Mouse (Mus musculus) liver, embryonic 15.5 days (tissue): Measurements from ENCODE around the gene Isg15. TPM values are rescaled to one million over a fixed set of nuclear protein-coding genes. Genes with fewer than 3 reads are reported as not detected.

Source experiments
- ATAC-seq: fragments of 200-750 bp; cut with Nextera tagmentation; 2 replicates; pipeline ENCODE4 v1.8.0; 2017; ENCODE audit warnings: moderate number of reproducible peaks, mild to moderate bottlenecking, moderate library complexity; ENCODE audit not compliant: insufficient read depth
- H3K27ac ChIP-seq: fragments of 300-500 bp; sonication (generic); replicated peaks from 2 replicates; pipeline ENCODE4 v1.5.1; 2015; ENCODE audit warnings: mild to moderate bottlenecking, inconsistent platforms
- H3K27me3 ChIP-seq: fragments of 300-500 bp; sonication (generic); 2 replicates; pipeline ENCODE4 v1.6.1; 2015; ENCODE audit warnings: mild to moderate bottlenecking, inconsistent platforms
- H3K36me3 ChIP-seq: fragments of 300-500 bp; sonication (generic); replicated peaks from 2 replicates; pipeline ENCODE4 v1.6.1; 2015; ENCODE audit warnings: moderate library complexity, mild to moderate bottlenecking, inconsistent platforms
- H3K4me1 ChIP-seq: fragments of 300-500 bp; sonication (generic); replicated peaks from 2 replicates; pipeline ENCODE4 v1.6.1; 2015; ENCODE audit warnings: inconsistent platforms
- H3K4me2 ChIP-seq: fragments of 300-500 bp; sonication (generic); 2 replicates; pipeline ENCODE4 v1.6.1; 2015; ENCODE audit warnings: moderate library complexity, mild to moderate bottlenecking, inconsistent platforms
- H3K4me3 ChIP-seq: fragments of 300-500 bp; sonication (generic); replicated peaks from 2 replicates; pipeline ENCODE4 v1.5.1; 2015; ENCODE audit warnings: mild to moderate bottlenecking, inconsistent platforms
- H3K9ac ChIP-seq: fragments of 300-500 bp; sonication (generic); 2 replicates; pipeline ENCODE4 v1.6.1; 2015; ENCODE audit warnings: moderate library complexity, mild to moderate bottlenecking, inconsistent platforms
- H3K9me3 ChIP-seq: fragments of 300-500 bp; sonication (generic); replicated peaks from 2 replicates; pipeline ENCODE4 v1.6.1; 2016; ENCODE audit warnings: inconsistent platforms
- WGBS: fragments of 180-500 bp; shearing (Covaris S2); methylation state at CpG from one replicate; pipeline ENCODE4 v1.1.7; 2015; ENCODE audit warnings: mixed read lengths; ENCODE audit not compliant: insufficient replicate concordance; 5-methylcytosine and 5-hydroxymethylcytosine counted together
- polyA plus RNA-seq: library from polyadenylated mRNA; unstranded; fragments of >200 nt; fragmentation: Nextera tagmentation; extraction: Ambion mirVana; gene quantifications from 2 replicates; pipeline ENCODE4 v1.2.1, GENCODE M21; 2015

Gene Isg15
- polyA plus RNA-seq = 9.8 and 13.4 TPM in 2 replicates

- no peaks in the 10 kb centered on the region for H3K36me3 ChIP-seq
- no peaks in the 10 kb centered on the region for H3K9me3 ChIP-seq
- H3K4me3 ChIP-seq = peak within 1 kb of the TSS; percentile 35
- peak within 1 kb of the TSS; percentile 52 for H3K4me2 ChIP-seq
- peaks cover 82% of the 10 kb centered on the region for H3K4me1 ChIP-seq
- 37% methylated on average over 10 of the region's 10 CpGs for WGBS
- peak within 1 kb of the TSS; percentile 57; the same call in 1 of the 2 replicates for H3K27ac ChIP-seq
- peaks cover 66% of the 10 kb centered on the region for H3K27me3 ChIP-seq
- no peak within 1 kb of the TSS; the same call in 1 of the 2 replicates for H3K9ac ChIP-seq
- ATAC-seq = no peak
Measured at GRCm38 (mm10) chr4:156200623-156201475, at the start of gene Isg15. Isg15 (minus strand) TSS chr4:156200818.

DNA sequence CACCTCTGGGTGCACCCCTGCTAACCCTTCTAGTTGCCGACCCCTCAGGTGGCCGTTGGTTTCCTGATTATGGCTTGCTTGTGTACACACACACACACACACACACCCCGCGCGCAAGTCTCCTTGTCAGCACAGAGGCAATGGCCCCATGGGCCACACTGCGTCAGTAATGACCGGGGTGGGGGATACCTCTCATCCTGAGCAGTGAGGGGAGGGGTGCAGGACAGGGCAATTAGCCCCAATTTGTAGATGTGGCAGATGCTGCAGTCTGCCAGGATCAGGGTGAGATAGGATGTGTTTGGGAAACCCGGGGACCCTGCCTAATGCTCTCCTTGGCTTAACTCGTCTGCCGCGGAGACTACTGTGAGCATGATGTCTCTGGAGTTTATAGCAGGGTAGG lies 48.9 kb upstream of the Isg15 start:
- Histone ChIP-seq H3K27me3 (peaks cover 4% of the 10 kb centered on the region), H3K27ac (peak overlapping the region; percentile 96), H3K4me2 (no peak overlapping the region), H3K4me3 (no peak overlapping the region), H3K9ac (no peak overlapping the region), H3K36me3 (peaks cover 75% of the 10 kb centered on the region), H3K4me1 (peaks cover 61% of the 10 kb centered on the region), H3K9me3 (no peaks in the 10 kb centered on the region)
- no peak for ATAC-seq
- WGBS = 58% methylated on average over 11 of the region's 11 CpGs

- 17% methylated on average over 58 of the region's 60 CpGs for WGBS
- no peak for ATAC-seq
- Histone ChIP-seq H3K9ac (peak overlapping the region; percentile 78), H3K27ac (peak overlapping the region; percentile 96), H3K4me1 (peaks cover 41% of the 10 kb centered on the region), H3K9me3 (no peaks in the 10 kb centered on the region), H3K36me3 (peaks cover 57% of the 10 kb centered on the region), H3K4me3 (peak overlapping the region; percentile 97), H3K4me2 (peak overlapping the region; percentile 99), H3K27me3 (no peaks in the 10 kb centered on the region)
Measured at GRCm38 (mm10) chr4:156236651-156237447, 36.2 kb upstream of the Isg15 start.

- peak; percentile 85 for ATAC-seq
- WGBS = under 1% methylated on average over 90 of the region's 90 CpGs
- Histone ChIP-seq H3K4me2 (peak within 1 kb of the TSS; percentile 99), H3K27ac (peak within 1 kb of the TSS; percentile 96), H3K27me3 (no peaks in the 10 kb centered on the region), H3K4me3 (peak within 1 kb of the TSS; percentile 97), H3K36me3 (peaks cover 57% of the 10 kb centered on the region), H3K9me3 (no peaks in the 10 kb centered on the region), H3K9ac (peak within 1 kb of the TSS; percentile 85), H3K4me1 (peaks cover 41% of the 10 kb centered on the region)
Measured at GRCm38 (mm10) chr4:156235808-156236533, 35.4 kb upstream of the Isg15 start, which contains the start of gene Noc2l. Noc2l (plus strand) TSS chr4:156236010.

DNA sequence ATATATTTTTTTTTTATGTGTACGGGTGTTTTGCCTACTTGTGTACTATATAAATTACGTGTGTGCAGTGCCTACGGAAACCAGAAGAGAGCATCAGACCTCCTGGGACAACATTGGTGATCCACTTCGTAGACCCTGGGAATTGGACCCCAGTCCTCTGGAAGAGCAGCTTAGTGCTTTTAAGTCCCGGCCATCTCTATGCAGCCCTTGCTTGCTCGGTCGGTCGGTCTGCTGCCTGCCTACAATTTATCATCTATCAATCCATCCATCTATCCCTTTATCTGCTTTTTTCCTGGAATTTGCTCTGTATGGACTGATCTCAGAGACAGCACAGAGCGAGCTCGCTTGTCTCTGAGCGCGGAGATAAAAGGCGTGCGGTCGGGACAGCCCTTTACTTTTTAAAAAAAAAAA lies 34.7 kb upstream of the Isg15 start:
- peak; percentile 51 for ATAC-seq
- peak overlapping the region; percentile 99 for H3K4me2 ChIP-seq
- H3K4me3 ChIP-seq = peak overlapping the region; percentile 97
- H3K27me3 ChIP-seq = no peaks in the 10 kb centered on the region
- H3K36me3 ChIP-seq = peaks cover 57% of the 10 kb centered on the region
- no peaks in the 10 kb centered on the region for H3K9me3 ChIP-seq
- H3K4me1 ChIP-seq = peaks cover 41% of the 10 kb centered on the region
- H3K27ac ChIP-seq = peak overlapping the region; percentile 96
- H3K9ac ChIP-seq = peak overlapping the region; percentile 78
- WGBS = under 1% methylated on average over 15 of the region's 15 CpGs

DNA sequence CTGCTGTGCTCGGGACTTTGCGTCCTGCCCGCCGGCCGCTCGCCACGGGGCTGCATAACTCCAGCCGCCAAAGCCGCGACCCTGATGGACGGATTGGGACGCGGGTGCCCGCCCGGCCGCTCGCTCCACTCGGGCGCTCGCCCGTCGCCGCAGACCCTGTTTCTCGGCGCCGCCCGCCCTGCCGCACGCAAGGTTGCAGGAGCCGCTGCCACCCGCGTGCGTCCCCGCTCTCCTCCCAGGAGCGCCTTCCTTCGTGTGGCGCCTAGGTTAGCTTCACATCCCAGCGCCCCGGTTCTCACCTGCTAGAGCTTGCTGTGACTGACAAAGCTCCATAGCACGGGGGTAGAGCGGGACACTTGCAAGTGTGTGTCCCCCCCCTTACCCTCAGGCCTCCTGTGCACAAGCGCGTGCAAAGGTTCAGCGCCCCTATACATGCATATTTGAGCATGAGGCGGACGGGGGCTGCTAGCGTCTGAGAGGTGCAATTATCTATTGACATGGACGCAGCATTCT lies 34.1 kb upstream of the Isg15 start, which contains the start of gene Plekhn1:
Gene Plekhn1, minus strand, starts transcription at position 157 of the 513 bp plus-strand sequence.
- H3K36me3 ChIP-seq = peaks cover 56% of the 10 kb centered on the region
- peak within 1 kb of the TSS; percentile 99 for H3K4me2 ChIP-seq
- no peaks in the 10 kb centered on the region for H3K9me3 ChIP-seq
- under 1% methylated on average over 47 of the region's 48 CpGs for WGBS
- H3K4me3 ChIP-seq = peak within 1 kb of the TSS; percentile 97
- H3K27ac ChIP-seq = peak within 1 kb of the TSS; percentile 96
- peak within 1 kb of the TSS; percentile 85 for H3K9ac ChIP-seq
- H3K4me1 ChIP-seq = peaks cover 41% of the 10 kb centered on the region
- peak; percentile 46 for ATAC-seq
- no peaks in the 10 kb centered on the region for H3K27me3 ChIP-seq

GRCm38 (mm10) chr4:156234021-156234501 lies 33.4 kb upstream of the Isg15 start:
- H3K36me3 ChIP-seq = peaks cover 55% of the 10 kb centered on the region
- 15% methylated on average over 17 of the region's 17 CpGs for WGBS
- peak overlapping the region; percentile 99 for H3K4me2 ChIP-seq
- H3K4me1 ChIP-seq = peaks cover 41% of the 10 kb centered on the region
- H3K9me3 ChIP-seq = no peaks in the 10 kb centered on the region
- peak overlapping the region; percentile 97 for H3K4me3 ChIP-seq
- H3K9ac ChIP-seq = peak overlapping the region; percentile 85
- H3K27me3 ChIP-seq = no peaks in the 10 kb centered on the region
- no peak for ATAC-seq
- H3K27ac ChIP-seq = peak overlapping the region; percentile 55

- Histone ChIP-seq H3K4me2 (peak overlapping the region; percentile 21; the same call in 1 of the 2 replicates), H3K27ac (no peak overlapping the region), H3K4me3 (no peak overlapping the region), H3K9ac (no peak overlapping the region), H3K27me3 (peaks cover 13% of the 10 kb centered on the region; the same call in 1 of the 2 replicates), H3K4me1 (peaks cover 25% of the 10 kb centered on the region), H3K36me3 (peaks cover 36% of the 10 kb centered on the region), H3K9me3 (no peaks in the 10 kb centered on the region)
- 39% methylated on average over 12 of the region's 12 CpGs for WGBS
- ATAC-seq = peak; percentile 51
Measured at GRCm38 (mm10) chr4:156228393-156229024, 27.9 kb upstream of the Isg15 start.

GRCm38 (mm10) chr4:156227752-156228392 lies 27.3 kb upstream of the Isg15 start:
- no peak overlapping the region for H3K27ac ChIP-seq
- peak overlapping the region; percentile 21 for H3K4me2 ChIP-seq
- no peak overlapping the region for H3K9ac ChIP-seq
- H3K9me3 ChIP-seq = no peaks in the 10 kb centered on the region
- H3K27me3 ChIP-seq = peaks cover 13% of the 10 kb centered on the region; the same call in 1 of the 2 replicates
- H3K4me3 ChIP-seq = no peak overlapping the region
- peaks cover 20% of the 10 kb centered on the region for H3K4me1 ChIP-seq
- ATAC-seq = no peak
- H3K36me3 ChIP-seq = peaks cover 36% of the 10 kb centered on the region
- 62% methylated on average over 18 of the region's 18 CpGs for WGBS
